Mouse (Mus musculus) cortical plate, adult 2 months (tissue): ENCODE measurements around the gene Pappa.

Experiments
- CTCF ChIP-seq: fragments of 200-500 bp; IDR thresholded peaks from 2 replicates; pipeline ENCODE4 v1.5.1; 2011; ENCODE audit warnings: mild to moderate bottlenecking, control low read depth, low read length; ENCODE audit not compliant: insufficient read depth; ENCODE audit errors: extremely low read depth
- POLR2A ChIP-seq: fragments of 200-500 bp; IDR thresholded peaks from 2 replicates; pipeline ENCODE4 v1.6.1; 2011; ENCODE audit warnings: mild to moderate bottlenecking, low read length, control low read depth; ENCODE audit not compliant: insufficient read depth; ENCODE audit errors: extremely low read depth

GRCm38 (mm10) chr4:65283611-65284010 is 159.6 kb downstream of the Pappa start:
- TF ChIP-seq CTCF: no peak
- no peak for TF ChIP-seq POLR2A
